Mouse (Mus musculus) intestine, embryonic 15.5 days (tissue): ENCODE results near the gene Capn1. TPM values are rescaled to one million over a fixed set of nuclear protein-coding genes. Genes with fewer than 3 reads are reported as not detected.

Experiments used
- ATAC-seq: fragments of 200-750 bp; cut with Nextera tagmentation; 2 replicates; pipeline ENCODE4 v1.8.0; 2017; ENCODE audit warnings: moderate TSS enrichment, moderate library complexity
- H3K27ac ChIP-seq: fragments of 300-500 bp; sonication (generic); 2 replicates; pipeline ENCODE4 v1.5.1; 2015; ENCODE audit warnings: mild to moderate bottlenecking, inconsistent platforms
- H3K27me3 ChIP-seq: fragments of 300-500 bp; sonication (generic); replicated peaks from 2 replicates; pipeline ENCODE4 v1.6.1; 2015; ENCODE audit warnings: inconsistent platforms
- H3K36me3 ChIP-seq: fragments of 300-500 bp; sonication (generic); 2 replicates; pipeline ENCODE4 v1.6.1; 2015; ENCODE audit warnings: inconsistent platforms
- H3K4me1 ChIP-seq: fragments of 300-500 bp; sonication (generic); replicated peaks from 2 replicates; pipeline ENCODE4 v1.6.1; 2015; ENCODE audit warnings: inconsistent platforms
- H3K4me2 ChIP-seq: fragments of 300-500 bp; sonication (generic); replicated peaks from 2 replicates; pipeline ENCODE4 v1.6.1; 2015; ENCODE audit warnings: mild to moderate bottlenecking, inconsistent platforms
- H3K4me3 ChIP-seq: fragments of 300-500 bp; sonication (generic); replicated peaks from 2 replicates; pipeline ENCODE4 v1.5.1; 2015; ENCODE audit warnings: inconsistent platforms
- H3K9ac ChIP-seq: fragments of 300-500 bp; sonication (generic); 2 replicates; pipeline ENCODE4 v1.6.1; 2015; ENCODE audit warnings: inconsistent platforms
- H3K9me3 ChIP-seq: fragments of 300-500 bp; sonication (generic); 2 replicates; pipeline ENCODE4 v1.6.1; 2016; ENCODE audit warnings: inconsistent platforms
- WGBS: fragments of 180-500 bp; shearing (Covaris S2); methylation state at CpG from one replicate; pipeline ENCODE4 v1.1.7; 2015; 5-methylcytosine and 5-hydroxymethylcytosine counted together
- polyA plus RNA-seq: library from polyadenylated mRNA; unstranded; fragments of >200 nt; fragmentation: Nextera tagmentation; extraction: Ambion mirVana; gene quantifications from 2 replicates; pipeline ENCODE4 v1.2.1, GENCODE M21; 2015

The Capn1 gene
- polyA plus RNA-seq, 1 experiment from 2014 or later, result 10.4 TPM

DNA sequence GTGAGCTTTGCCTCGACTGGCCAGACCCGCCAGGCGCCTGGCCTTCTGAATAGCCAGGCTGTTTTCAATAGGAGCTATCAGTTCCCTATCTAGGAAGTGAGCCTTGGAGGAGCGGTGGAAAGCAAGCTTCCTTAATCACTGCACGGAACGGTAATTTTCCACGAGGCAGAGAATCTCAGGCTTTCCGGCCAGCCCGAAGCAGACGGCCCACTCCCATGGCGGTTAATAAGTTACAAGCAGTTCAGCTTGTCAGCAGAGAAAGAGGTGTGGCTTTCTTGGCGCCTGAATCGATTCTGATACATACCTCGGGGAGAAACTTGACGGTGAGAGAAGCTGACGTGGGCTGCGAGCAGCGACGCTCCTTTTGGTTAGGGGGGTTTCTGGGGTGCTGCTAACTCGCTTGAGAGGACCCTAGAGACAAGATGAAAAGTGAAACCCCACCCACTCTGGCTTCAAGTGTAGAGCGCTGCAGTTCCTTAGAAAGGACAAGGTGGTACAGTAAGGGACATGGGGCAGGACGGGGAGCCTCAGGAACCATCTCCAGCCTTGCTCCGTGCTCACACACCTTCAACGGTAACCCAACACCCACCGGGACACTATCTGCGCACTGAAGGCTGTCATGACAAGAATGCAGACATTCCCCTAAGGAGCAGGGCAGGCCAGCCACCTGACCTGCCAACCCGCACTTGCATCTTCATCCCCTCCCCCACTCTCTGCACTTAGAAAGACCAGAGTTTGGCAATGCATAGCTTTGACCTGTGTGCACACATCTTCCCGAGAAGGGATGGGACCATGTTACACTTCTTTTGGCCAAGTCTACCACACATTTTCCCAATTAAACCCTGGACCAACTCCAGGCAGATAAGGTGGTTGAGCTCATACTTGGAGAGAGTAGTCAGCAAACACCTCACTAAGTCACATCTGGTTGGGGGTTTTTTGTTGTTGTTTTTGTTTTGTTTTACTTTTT lies 59.7 kb downstream of the Capn1 start:
- H3K27me3 ChIP-seq, result no peaks in the 10 kb centered on the region
- peaks cover 28% of the 10 kb centered on the region for H3K4me1 ChIP-seq
- H3K9ac ChIP-seq, result no peak overlapping the region
- peaks cover 15% of the 10 kb centered on the region for H3K36me3 ChIP-seq
- 55% methylated on average over 28 of the region's 28 CpGs for WGBS
- peak overlapping the region; percentile 44 for H3K4me2 ChIP-seq
- H3K9me3 ChIP-seq, result no peaks in the 10 kb centered on the region
- H3K4me3 ChIP-seq, result 0 out of 2 replicates have a peak overlapping the region, but pooled peaks have one; percentile 8
- ATAC-seq, result peak; percentile 78
- H3K27ac ChIP-seq, result peak overlapping the region; percentile 73

DNA sequence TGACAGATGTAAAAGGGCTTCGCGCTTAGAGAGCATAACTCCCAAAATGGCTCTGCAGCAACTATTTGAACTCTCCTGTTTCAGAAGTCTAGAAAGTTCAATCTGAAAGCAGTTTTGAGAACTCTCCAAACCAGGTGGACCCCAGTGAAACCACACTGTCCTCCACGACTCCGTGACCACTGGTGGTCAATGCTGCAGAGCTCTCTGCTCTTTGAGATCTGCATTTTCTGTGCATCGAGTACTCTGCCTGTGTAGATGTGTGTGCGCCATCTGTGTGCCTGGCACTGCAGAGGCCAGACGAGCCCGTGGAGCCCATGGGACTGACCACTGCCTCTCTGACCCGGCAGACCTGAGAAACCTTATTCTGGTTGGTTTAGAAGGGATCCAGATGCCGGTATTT lies 60.8 kb downstream of the Capn1 start:
- WGBS, result 85% methylated on average over 10 of the region's 10 CpGs
- H3K27ac ChIP-seq, result peak overlapping the region; percentile 73
- H3K36me3 ChIP-seq, result peaks cover 23% of the 10 kb centered on the region
- ATAC-seq, result no peak
- no peaks in the 10 kb centered on the region for H3K9me3 ChIP-seq
- H3K4me1 ChIP-seq, result peaks cover 26% of the 10 kb centered on the region
- H3K4me2 ChIP-seq, result peak overlapping the region; percentile 44; the same call in 1 of the 2 replicates
- no peak overlapping the region; the same call in 1 of the 2 replicates for H3K4me3 ChIP-seq
- H3K9ac ChIP-seq, result no peak overlapping the region
- H3K27me3 ChIP-seq, result no peaks in the 10 kb centered on the region

DNA sequence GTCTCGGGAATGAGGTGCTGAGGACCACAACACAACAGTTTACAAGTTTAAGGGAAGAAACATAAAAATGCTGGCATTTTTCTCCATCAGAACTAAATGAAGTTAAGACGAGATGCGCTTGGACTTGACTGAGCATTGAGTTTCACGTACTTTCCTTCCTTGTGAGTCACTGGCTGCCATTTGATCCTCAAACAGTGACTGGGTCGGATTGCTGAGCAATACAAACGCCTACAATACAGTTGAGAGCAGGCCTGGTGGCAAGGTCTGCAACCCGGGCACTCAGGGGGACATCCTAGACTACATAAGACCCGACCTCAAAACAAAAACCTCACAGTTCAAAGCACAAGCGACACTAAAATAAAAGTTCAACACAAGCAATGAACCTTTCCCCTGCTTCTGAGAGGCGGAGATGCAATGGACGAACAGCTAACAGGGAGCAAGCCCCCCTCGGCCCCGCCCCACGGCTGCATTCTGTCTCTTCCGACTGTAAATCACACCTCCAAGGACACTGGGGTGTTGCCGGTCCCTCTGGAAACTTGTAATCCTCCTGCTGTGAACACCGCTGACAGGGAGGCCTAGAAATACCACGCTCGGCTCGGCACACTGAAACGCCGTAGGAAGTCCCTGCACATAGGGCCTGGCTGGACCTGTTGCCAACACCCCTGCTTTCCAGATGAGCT lies 61.5 kb downstream of the Capn1 start:
- no peaks in the 10 kb centered on the region for H3K27me3 ChIP-seq
- 63% methylated on average over 22 of the region's 22 CpGs for WGBS
- no peak overlapping the region for H3K4me2 ChIP-seq
- no peak overlapping the region for H3K4me3 ChIP-seq
- peak overlapping the region; percentile 46 for H3K27ac ChIP-seq
- peaks cover 26% of the 10 kb centered on the region for H3K4me1 ChIP-seq
- no peak overlapping the region for H3K9ac ChIP-seq
- peaks cover 26% of the 10 kb centered on the region for H3K36me3 ChIP-seq
- H3K9me3 ChIP-seq, result no peaks in the 10 kb centered on the region
- ATAC-seq, result no peak

DNA sequence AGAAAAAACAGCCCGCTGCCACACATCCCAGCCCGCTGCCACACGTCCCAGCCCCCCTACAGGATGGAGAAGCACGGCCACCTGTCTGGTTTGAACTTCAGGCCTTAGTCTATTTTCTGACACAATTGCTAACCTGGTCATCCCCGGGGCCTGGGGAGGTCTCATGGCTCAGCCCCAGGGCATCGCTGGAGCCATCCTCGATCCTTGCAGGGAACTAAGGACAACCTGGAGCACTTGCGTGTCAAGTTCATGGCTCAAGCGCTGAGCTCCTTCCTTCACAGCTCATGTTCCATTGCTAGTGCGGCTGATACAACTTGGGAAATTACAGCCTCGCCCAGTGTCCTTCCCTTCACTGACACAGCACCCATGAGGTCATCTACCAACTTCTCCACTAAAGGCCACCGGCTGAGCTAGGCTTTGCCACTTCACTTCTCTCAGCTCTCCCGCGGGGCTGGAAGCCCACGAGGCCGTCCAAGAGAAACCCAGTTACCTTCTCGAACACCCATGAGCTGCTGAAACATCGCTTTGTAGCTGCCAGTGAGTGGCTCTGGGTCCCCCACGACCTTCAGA lies 62.4 kb downstream of the Capn1 start:
- no peaks in the 10 kb centered on the region for H3K27me3 ChIP-seq
- peaks cover 30% of the 10 kb centered on the region for H3K36me3 ChIP-seq
- no peak for ATAC-seq
- peak overlapping the region; percentile 9; the same call in 1 of the 2 replicates for H3K27ac ChIP-seq
- H3K4me3 ChIP-seq, result no peak overlapping the region
- peaks cover 26% of the 10 kb centered on the region for H3K4me1 ChIP-seq
- H3K4me2 ChIP-seq, result no peak overlapping the region
- H3K9ac ChIP-seq, result no peak overlapping the region
- no peaks in the 10 kb centered on the region for H3K9me3 ChIP-seq
- 90% methylated on average over 19 of the region's 19 CpGs for WGBS

DNA sequence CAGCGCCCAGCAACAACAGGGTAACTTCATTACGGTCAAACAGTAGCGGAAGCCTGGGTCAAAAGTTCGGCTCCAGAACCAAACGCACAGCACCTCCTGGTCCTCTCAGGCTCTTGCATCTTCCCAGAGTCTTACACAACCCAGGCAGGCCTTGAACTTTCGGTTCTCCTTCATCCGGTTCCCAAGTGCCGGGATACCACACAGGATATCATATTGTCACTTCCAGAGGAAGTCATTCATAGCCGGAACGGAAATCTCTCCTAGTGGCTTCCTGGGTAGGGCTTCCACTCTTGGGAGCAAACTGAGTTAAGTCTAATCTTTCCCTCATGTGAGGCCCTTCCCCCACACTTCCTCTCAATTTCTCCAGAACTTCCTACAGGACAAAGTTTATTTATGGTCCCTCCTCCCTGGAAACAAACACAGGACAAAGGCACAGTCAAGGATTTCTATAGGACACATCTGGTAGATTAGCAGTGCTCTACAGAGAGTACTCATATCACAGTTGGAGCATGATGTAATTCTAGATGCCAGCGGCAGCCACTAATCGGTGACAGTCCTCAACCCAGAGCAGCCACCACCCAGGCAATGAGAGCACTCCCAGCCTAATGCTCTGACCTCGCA lies 63.5 kb downstream of the Capn1 start:
- Histone ChIP-seq H3K4me2 (no peak overlapping the region; the same call in 1 of the 2 replicates), H3K4me3 (no peak overlapping the region), H3K36me3 (peaks cover 36% of the 10 kb centered on the region), H3K9ac (no peak overlapping the region), H3K4me1 (peaks cover 26% of the 10 kb centered on the region), H3K27ac (peak overlapping the region; percentile 75), H3K27me3 (no peaks in the 10 kb centered on the region), H3K9me3 (no peaks in the 10 kb centered on the region)
- ATAC-seq, result peak; percentile 40
- 70% methylated on average over 13 of the region's 13 CpGs for WGBS

DNA sequence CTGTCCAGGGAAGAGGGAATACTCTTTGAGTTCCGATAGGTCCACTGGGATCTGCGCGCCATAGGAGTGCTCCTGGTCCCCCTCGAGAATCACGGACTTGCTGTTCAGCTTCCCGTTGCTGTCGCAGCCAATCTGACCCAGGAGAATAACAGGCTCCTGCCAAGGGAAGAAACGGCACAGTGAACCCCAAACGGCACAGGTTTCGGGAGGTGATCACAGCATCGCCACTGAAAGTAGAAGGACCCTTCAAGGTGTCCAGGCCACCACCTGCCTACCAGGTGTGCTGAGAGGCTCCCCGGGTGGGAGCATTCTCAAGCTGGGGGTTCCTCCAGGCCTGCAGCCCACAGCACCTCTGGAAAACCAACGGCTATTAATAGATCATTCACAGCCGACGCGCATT lies 64.1 kb downstream of the Capn1 start:
- H3K9me3 ChIP-seq, result no peaks in the 10 kb centered on the region
- H3K4me2 ChIP-seq, result no peak overlapping the region; the same call in 1 of the 2 replicates
- H3K27me3 ChIP-seq, result no peaks in the 10 kb centered on the region
- no peak overlapping the region for H3K4me3 ChIP-seq
- ATAC-seq, result no peak
- H3K9ac ChIP-seq, result no peak overlapping the region
- H3K4me1 ChIP-seq, result peaks cover 28% of the 10 kb centered on the region
- peaks cover 36% of the 10 kb centered on the region for H3K36me3 ChIP-seq
- WGBS, result 87% methylated on average over 16 of the region's 16 CpGs
- H3K27ac ChIP-seq, result no peak overlapping the region; the same call in 1 of the 2 replicates

DNA sequence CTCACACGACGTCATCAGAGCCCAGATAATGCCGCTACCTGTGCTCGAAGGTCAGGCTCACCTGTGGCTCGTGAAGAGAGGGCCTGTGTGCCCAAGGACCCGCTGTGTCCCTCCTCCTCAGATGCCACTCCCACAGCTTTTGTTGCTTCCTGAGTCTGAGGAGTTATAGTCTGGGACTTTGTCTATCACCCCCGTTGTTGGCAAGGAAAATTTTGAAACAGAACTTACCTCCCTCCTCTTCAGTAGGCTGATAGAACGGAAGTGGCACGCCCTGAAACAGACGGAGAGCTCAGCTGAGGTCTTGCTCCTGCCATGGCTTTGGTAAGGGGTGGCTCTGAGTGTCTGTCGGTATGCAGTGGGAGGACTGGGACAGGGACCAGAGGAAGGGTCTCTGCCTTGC lies 65.5 kb downstream of the Capn1 start:
- Histone ChIP-seq H3K36me3 (peaks cover 36% of the 10 kb centered on the region), H3K4me1 (peaks cover 33% of the 10 kb centered on the region)
- WGBS, result 90% methylated on average over 11 of the region's 11 CpGs

DNA sequence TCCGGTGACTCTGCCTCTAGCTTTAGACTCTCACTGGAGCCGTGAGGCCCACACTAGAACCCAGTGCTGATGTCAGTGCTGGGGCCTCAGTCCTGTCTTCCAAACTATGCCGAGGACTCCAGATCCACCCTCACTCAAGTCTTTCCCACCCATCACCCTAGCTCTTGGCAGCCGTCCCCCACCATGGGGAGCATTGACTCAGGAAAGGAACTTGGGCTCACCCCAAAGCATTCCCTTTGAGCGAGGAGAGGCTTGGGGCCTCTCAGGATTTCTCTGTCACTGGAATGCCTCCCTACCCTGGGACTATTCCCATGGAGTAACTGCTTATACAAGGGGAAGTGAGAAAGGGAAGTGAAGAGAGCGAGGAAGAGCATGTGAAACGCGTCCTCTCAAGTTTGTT lies 69.8 kb downstream of the Capn1 start:
- H3K27ac ChIP-seq, result peak overlapping the region; percentile 57; the same call in 1 of the 2 replicates
- peak; percentile 36; the same call in 1 of the 2 replicates for ATAC-seq
- 49% methylated on average over 8 of the region's 8 CpGs for WGBS
- peaks cover 22% of the 10 kb centered on the region for H3K4me1 ChIP-seq
- no peaks in the 10 kb centered on the region for H3K9me3 ChIP-seq
- no peak overlapping the region for H3K4me3 ChIP-seq
- H3K9ac ChIP-seq, result no peak overlapping the region
- H3K36me3 ChIP-seq, result peaks cover 29% of the 10 kb centered on the region
- H3K27me3 ChIP-seq, result no peaks in the 10 kb centered on the region
- no peak overlapping the region for H3K4me2 ChIP-seq

More for the DNA sequence above, 65.5 kb downstream of the Capn1 start:
- Histone ChIP-seq H3K27ac (no peak overlapping the region), H3K9ac (no peak overlapping the region), H3K4me3 (no peak overlapping the region), H3K9me3 (no peaks in the 10 kb centered on the region), H3K27me3 (no peaks in the 10 kb centered on the region), H3K4me2 (no peak overlapping the region)
- no peak for ATAC-seq

DNA sequence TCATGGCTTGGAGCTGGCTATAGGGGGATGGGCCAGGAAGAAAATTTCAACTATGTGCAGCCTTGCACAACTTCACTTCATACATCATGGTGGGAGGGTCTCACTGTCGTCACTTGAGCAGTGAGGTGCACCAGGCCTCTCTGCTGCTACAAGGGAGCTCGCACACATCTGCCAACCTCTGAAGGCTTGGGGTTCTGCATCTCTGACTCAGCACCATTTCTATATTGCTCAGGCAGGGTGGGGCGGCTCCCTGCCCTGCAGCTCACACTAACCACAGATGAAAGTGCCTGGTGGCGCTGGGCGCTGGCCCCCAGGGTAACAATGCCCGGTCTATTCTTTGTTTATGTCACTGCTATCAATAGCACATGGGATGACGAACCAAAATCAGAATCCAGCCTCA lies 70.7 kb downstream of the Capn1 start:
- peak; percentile 75 for ATAC-seq

DNA sequence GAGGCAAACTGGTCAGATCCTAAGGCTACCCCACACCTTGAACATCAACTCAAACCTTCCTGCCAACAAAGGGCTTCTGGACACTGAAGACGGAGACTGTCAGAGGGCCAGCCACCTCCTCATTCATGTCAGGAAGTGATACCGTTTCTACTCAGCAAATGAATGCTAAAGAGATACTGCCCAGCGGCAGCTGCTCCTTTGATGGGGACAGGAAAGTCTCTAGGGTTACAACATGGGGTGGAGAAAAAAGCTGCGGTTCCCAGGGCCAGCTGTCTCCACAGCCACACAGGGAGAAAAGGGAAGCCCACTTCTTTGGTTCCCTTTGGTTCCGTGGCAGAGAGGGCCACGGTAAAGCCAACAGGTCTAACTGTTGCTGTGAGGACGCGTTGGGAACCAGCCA lies 71.6 kb downstream of the Capn1 start:
- no peak overlapping the region for H3K4me2 ChIP-seq
- no peak overlapping the region for H3K4me3 ChIP-seq
- peaks cover 26% of the 10 kb centered on the region for H3K4me1 ChIP-seq
- H3K27me3 ChIP-seq, result no peaks in the 10 kb centered on the region
- peak overlapping the region; percentile 57; the same call in 1 of the 2 replicates for H3K27ac ChIP-seq
- H3K36me3 ChIP-seq, result peaks cover 18% of the 10 kb centered on the region; the same call in 1 of the 2 replicates
- ATAC-seq, result no peak
- WGBS, result 74% methylated on average over 8 of the region's 8 CpGs
- no peaks in the 10 kb centered on the region for H3K9me3 ChIP-seq
- no peak overlapping the region for H3K9ac ChIP-seq

More for the DNA sequence above, 70.7 kb downstream of the Capn1 start:
- peaks cover 23% of the 10 kb centered on the region for H3K36me3 ChIP-seq
- peaks cover 26% of the 10 kb centered on the region for H3K4me1 ChIP-seq
- no peaks in the 10 kb centered on the region for H3K27me3 ChIP-seq
- H3K4me3 ChIP-seq, result no peak overlapping the region
- H3K27ac ChIP-seq, result peak overlapping the region; percentile 57
- H3K9ac ChIP-seq, result no peak overlapping the region
- H3K4me2 ChIP-seq, result no peak overlapping the region
- H3K9me3 ChIP-seq, result no peaks in the 10 kb centered on the region
- WGBS, result 62% methylated on average over 7 of the region's 7 CpGs

DNA sequence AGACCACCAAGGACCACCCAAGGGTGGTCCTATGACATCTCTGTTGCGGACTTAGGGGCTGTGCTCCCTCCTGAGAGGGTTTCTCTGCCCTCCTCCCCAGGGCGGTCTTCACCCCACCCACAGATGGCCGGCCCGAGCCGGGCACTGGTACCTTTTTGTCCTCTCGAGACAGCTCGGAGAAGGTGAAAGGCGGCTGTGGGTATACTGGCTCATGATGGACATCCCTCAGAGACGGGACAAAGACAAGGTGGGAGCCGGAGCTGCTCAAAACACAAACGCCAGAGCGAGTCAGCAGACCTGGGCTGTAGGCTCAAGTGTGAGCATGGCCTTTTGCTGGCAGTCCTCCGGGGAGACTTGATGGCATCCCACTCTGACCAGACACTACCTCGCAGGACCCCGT lies 72.3 kb downstream of the Capn1 start:
- H3K4me1 ChIP-seq, result peaks cover 29% of the 10 kb centered on the region
- peaks cover 14% of the 10 kb centered on the region; the same call in 1 of the 2 replicates for H3K36me3 ChIP-seq
- no peak for ATAC-seq
- WGBS, result 90% methylated on average over 15 of the region's 15 CpGs
- H3K27ac ChIP-seq, result no peak overlapping the region
- H3K4me2 ChIP-seq, result no peak overlapping the region
- no peak overlapping the region for H3K4me3 ChIP-seq
- H3K27me3 ChIP-seq, result no peaks in the 10 kb centered on the region
- no peaks in the 10 kb centered on the region for H3K9me3 ChIP-seq
- no peak overlapping the region for H3K9ac ChIP-seq
